Mouse (Mus musculus) forebrain, embryonic 12.5 days (tissue): ENCODE data around the gene Ryk. TPM values are rescaled to one million over a fixed set of nuclear protein-coding genes. Genes with fewer than 3 reads are reported as not detected.

Experiments used
- ATAC-seq: fragments of 200-750 bp; cut with Nextera tagmentation; 2 replicates; pipeline ENCODE4 v1.8.0; 2017; ENCODE audit warnings: moderate TSS enrichment; ENCODE audit not compliant: low FRiP score
- H3K27ac ChIP-seq: fragments of 300-500 bp; sonication (generic); 2 replicates; pipeline ENCODE4 v1.5.1; 2016; ENCODE audit warnings: mild to moderate bottlenecking
- H3K27me3 ChIP-seq: fragments of 300-500 bp; sonication (generic); 2 replicates; pipeline ENCODE4 v1.6.1; 2016; ENCODE audit warnings: mild to moderate bottlenecking
- H3K36me3 ChIP-seq: fragments of 300-500 bp; sonication (generic); replicated peaks from 2 replicates; pipeline ENCODE4 v1.6.1; 2016; ENCODE audit warnings: mild to moderate bottlenecking
- H3K4me1 ChIP-seq: fragments of 300-500 bp; sonication (generic); 2 replicates; pipeline ENCODE4 v1.6.1; 2016
- H3K4me2 ChIP-seq: fragments of 300-500 bp; sonication (generic); 2 replicates; pipeline ENCODE4 v1.6.1; 2016; ENCODE audit warnings: mild to moderate bottlenecking, moderate library complexity
- H3K4me3 ChIP-seq: fragments of 300-500 bp; sonication (generic); replicated peaks from 2 replicates; pipeline ENCODE4 v1.5.1; 2016; ENCODE audit warnings: mild to moderate bottlenecking
- H3K9ac ChIP-seq: fragments of 300-500 bp; sonication (generic); 2 replicates; pipeline ENCODE4 v1.6.1; 2016; ENCODE audit warnings: mild to moderate bottlenecking
- H3K9me3 ChIP-seq: fragments of 300-500 bp; sonication (generic); 2 replicates; pipeline ENCODE4 v1.6.1; 2016
- WGBS: fragments of 180-500 bp; shearing (Covaris S2); methylation state at CpG from one replicate; pipeline ENCODE4 v1.1.7; 2016; 5-methylcytosine and 5-hydroxymethylcytosine counted together
- polyA plus RNA-seq: library from polyadenylated mRNA; unstranded; fragments of >200 nt; fragmentation: Nextera tagmentation; extraction: Ambion mirVana; gene quantifications from 2 replicates; pipeline ENCODE4 v1.2.1, GENCODE M21; 2016

Ryk gene
- polyA plus RNA-seq, 1 experiment from 2014 or later = 18.6 TPM

DNA sequence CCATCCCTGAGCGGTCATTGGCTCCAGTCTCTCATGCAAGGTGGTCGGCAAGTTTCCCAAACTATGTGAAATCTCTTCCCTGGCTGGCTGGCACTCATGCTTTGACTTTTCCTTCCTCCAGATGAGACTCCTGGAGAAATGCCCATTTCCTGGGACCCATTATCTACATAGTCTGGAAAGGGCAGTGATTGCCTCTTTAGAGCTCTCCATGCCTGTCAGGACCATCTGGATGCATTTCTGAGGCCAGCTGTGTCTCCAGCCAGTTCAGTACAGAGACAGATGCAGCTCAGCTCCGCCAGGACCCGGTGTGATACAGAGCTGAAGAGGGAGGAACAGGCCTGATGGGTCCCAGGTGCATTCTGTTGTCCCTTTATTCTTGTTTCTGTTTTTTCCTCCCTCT, 107.5 kb downstream of the Ryk start:
- H3K27ac ChIP-seq = no peak overlapping the region
- no peak overlapping the region for H3K4me3 ChIP-seq
- H3K36me3 ChIP-seq = no peaks in the 10 kb centered on the region
- ATAC-seq = no peak
- H3K4me1 ChIP-seq = no peaks in the 10 kb centered on the region
- WGBS = 89% methylated on average over 4 of the region's 4 CpGs
- H3K9me3 ChIP-seq = no peaks in the 10 kb centered on the region
- no peak overlapping the region for H3K4me2 ChIP-seq
- H3K27me3 ChIP-seq = no peaks in the 10 kb centered on the region
- H3K9ac ChIP-seq = no peak overlapping the region

DNA sequence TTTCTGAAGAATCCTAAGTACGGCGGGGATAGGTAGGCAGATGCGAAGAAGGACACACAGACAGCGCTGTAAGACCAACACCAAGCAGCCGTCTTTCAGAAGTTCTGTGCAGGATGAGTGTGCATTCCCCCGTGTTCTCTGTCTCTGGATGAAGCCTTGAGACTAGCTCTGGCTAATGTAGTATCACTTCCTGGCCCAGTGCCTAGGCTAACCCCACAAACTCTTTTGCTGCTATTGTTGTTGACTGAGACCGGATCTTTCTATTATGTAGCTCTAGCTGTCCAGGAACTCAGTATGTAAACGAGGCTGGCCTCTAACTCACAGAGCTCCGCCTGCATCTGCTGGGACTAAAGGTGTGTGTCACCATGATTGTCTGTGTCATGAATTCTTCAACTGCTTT, 110.2 kb downstream of the Ryk start:
- Histone ChIP-seq H3K36me3 (no peaks in the 10 kb centered on the region), H3K27me3 (no peaks in the 10 kb centered on the region), H3K27ac (no peak overlapping the region), H3K9me3 (no peaks in the 10 kb centered on the region), H3K9ac (no peak overlapping the region), H3K4me1 (0 out of 2 replicates have a peak, but pooled peaks cover 3% of the 10 kb centered on the region), H3K4me3 (no peak overlapping the region), H3K4me2 (no peak overlapping the region)
- no peak for ATAC-seq
- 86% methylated on average over 9 of the region's 9 CpGs for WGBS

DNA sequence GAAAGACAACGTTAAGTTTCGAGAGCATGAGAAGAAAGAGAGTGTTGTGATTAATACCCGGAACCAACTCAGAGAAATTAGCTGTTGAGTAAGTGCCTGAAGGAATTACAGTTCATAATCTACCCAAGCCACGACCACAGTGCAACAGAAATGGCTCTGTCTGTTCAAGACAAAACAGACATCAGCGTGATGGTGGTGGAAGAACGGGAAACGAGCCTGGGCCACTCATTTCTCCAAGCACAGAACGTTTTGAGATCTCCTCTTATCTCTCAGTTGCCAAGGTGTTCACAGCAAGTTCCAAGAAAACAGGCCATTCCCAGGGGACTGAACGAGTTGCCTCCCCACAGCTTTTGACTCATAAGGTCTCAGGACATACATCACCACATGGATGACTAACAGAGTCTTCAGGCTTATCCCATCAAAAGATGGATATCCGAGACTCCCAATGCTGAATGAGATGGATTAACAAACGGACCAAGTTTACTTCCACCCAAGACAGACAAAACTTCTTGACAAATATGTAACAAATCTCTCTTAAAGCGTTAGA, 111.8 kb downstream of the Ryk start:
- WGBS = 90% methylated on average over 12 of the region's 12 CpGs
- no peaks in the 10 kb centered on the region for H3K9me3 ChIP-seq
- no peak overlapping the region for H3K4me2 ChIP-seq
- no peaks in the 10 kb centered on the region for H3K27me3 ChIP-seq
- no peaks in the 10 kb centered on the region for H3K36me3 ChIP-seq
- H3K27ac ChIP-seq = no peak overlapping the region
- 0 out of 2 replicates have a peak, but pooled peaks cover 3% of the 10 kb centered on the region for H3K4me1 ChIP-seq
- no peak overlapping the region for H3K9ac ChIP-seq
- ATAC-seq = no peak
- no peak overlapping the region for H3K4me3 ChIP-seq

GRCm38 (mm10) chr9:102948706-102949105, 114.0 kb downstream of the Ryk start:
- 64% methylated on average over 5 of the region's 5 CpGs for WGBS
- no peak for ATAC-seq
- H3K36me3 ChIP-seq = no peaks in the 10 kb centered on the region
- no peaks in the 10 kb centered on the region for H3K9me3 ChIP-seq
- H3K4me3 ChIP-seq = no peak overlapping the region
- no peak overlapping the region for H3K9ac ChIP-seq
- H3K4me1 ChIP-seq = 0 out of 2 replicates have a peak, but pooled peaks cover 3% of the 10 kb centered on the region
- H3K27ac ChIP-seq = no peak overlapping the region
- no peak overlapping the region for H3K4me2 ChIP-seq
- no peaks in the 10 kb centered on the region for H3K27me3 ChIP-seq

- 90% methylated on average over 9 of the region's 9 CpGs for WGBS
- H3K4me2 ChIP-seq = no peak overlapping the region
- H3K9me3 ChIP-seq = no peaks in the 10 kb centered on the region
- 0 out of 2 replicates have a peak, but pooled peaks cover 3% of the 10 kb centered on the region for H3K4me1 ChIP-seq
- H3K4me3 ChIP-seq = no peak overlapping the region
- no peaks in the 10 kb centered on the region for H3K27me3 ChIP-seq
- ATAC-seq = no peak
- H3K27ac ChIP-seq = no peak overlapping the region
- H3K9ac ChIP-seq = no peak overlapping the region
- H3K36me3 ChIP-seq = no peaks in the 10 kb centered on the region
Observed at GRCm38 (mm10) chr9:102951091-102951994, 116.6 kb downstream of the Ryk start.

- H3K9me3 ChIP-seq = no peaks in the 10 kb centered on the region
- no peaks in the 10 kb centered on the region for H3K27me3 ChIP-seq
- no peak overlapping the region for H3K27ac ChIP-seq
- 83% methylated on average over 3 of the region's 3 CpGs for WGBS
- H3K4me1 ChIP-seq = peaks cover 2% of the 10 kb centered on the region
- no peak overlapping the region for H3K9ac ChIP-seq
- no peaks in the 10 kb centered on the region for H3K36me3 ChIP-seq
- H3K4me2 ChIP-seq = no peak overlapping the region
- ATAC-seq = no peak
- no peak overlapping the region for H3K4me3 ChIP-seq
Observed at GRCm38 (mm10) chr9:102955866-102956265, 121.1 kb downstream of the Ryk start.

Other genes with a start within 250 kb of the Ryk start
- 183 and 199 TPM in 2 replicates for gene Anapc13, start 208.6 kb upstream of the Ryk start, polyA plus RNA-seq
- gene Cep63, start 208.4 kb upstream of the Ryk start, polyA plus RNA-seq = 61.7 and 66.1 TPM in 2 replicates
- 82.4 TPM in 2 replicates for gene Amotl2, start 118.2 kb upstream of the Ryk start, polyA plus RNA-seq
- 0.29 and 0.68 TPM in 2 replicates for gene Slco2a1, start 153.8 kb downstream of the Ryk start, polyA plus RNA-seq